Mouse (Mus musculus) activated CD4-positive, CD25-positive, alpha-beta regulatory T cell, adult 4 months (primary cell): ENCODE results near the gene Ptch2. TPM values are rescaled to one million over a fixed set of nuclear protein-coding genes. Genes with fewer than 3 reads are reported as not detected.

Experiments used
- ATAC-seq: one replicate; pipeline ENCODE4 v1.8.0; 2017
- polyA plus RNA-seq, 2 experiments: library from polyadenylated mRNA; unstranded; fragments of 100-300 nt; shearing (Covaris generic); gene quantifications; one replicate each; pipeline ENCODE4 v1.2.1; 2017

Ptch2 gene
- not detected for polyA plus RNA-seq

- ATAC-seq: no peak
These were observed at the start of gene Ptch2 for GRCm38 (mm10) chr4:117095551-117096452. Gene Ptch2, plus strand, starts transcription at chr4:117096075.

- no peak for ATAC-seq
These were observed 47.0 kb upstream of the Ptch2 start for GRCm38 (mm10) chr4:117048836-117049235.

- no peak for ATAC-seq
These were observed 46.4 kb upstream of the Ptch2 start for GRCm38 (mm10) chr4:117049485-117049884.

- ATAC-seq: no peak
These were observed 43.2 kb upstream of the Ptch2 start for GRCm38 (mm10) chr4:117052626-117053025.

GRCm38 (mm10) chr4:117053956-117054355 lies 41.9 kb upstream of the Ptch2 start:
- ATAC-seq: no peak

- no peak for ATAC-seq
These were observed 39.8 kb upstream of the Ptch2 start for GRCm38 (mm10) chr4:117056102-117056501.

GRCm38 (mm10) chr4:117056514-117056913 lies 39.4 kb upstream of the Ptch2 start:
- ATAC-seq: no peak

- no peak for ATAC-seq
These were observed 37.4 kb upstream of the Ptch2 start for GRCm38 (mm10) chr4:117058512-117058911.

GRCm38 (mm10) chr4:117062700-117063390 lies 33.0 kb upstream of the Ptch2 start:
- no peak for ATAC-seq

GRCm38 (mm10) chr4:117068035-117068434 lies 27.8 kb upstream of the Ptch2 start:
- ATAC-seq: no peak

- no peak for ATAC-seq
These were observed 26.2 kb upstream of the Ptch2 start for GRCm38 (mm10) chr4:117069647-117070046.

GRCm38 (mm10) chr4:117070624-117071023 lies 25.3 kb upstream of the Ptch2 start:
- ATAC-seq: no peak

GRCm38 (mm10) chr4:117071183-117071582 lies 24.7 kb upstream of the Ptch2 start:
- no peak for ATAC-seq

GRCm38 (mm10) chr4:117087948-117088640 lies 7.8 kb upstream of the Ptch2 start:
- ATAC-seq: no peak

GRCm38 (mm10) chr4:117090586-117090985 lies 5.3 kb upstream of the Ptch2 start:
- no peak for ATAC-seq

- ATAC-seq: no peak
These were observed 1.1 kb upstream of the Ptch2 start for GRCm38 (mm10) chr4:117094626-117095361.

GRCm38 (mm10) chr4:117096666-117097065 lies 791 bp downstream of the Ptch2 start:
- ATAC-seq: no peak

GRCm38 (mm10) chr4:117097969-117098763 lies 2.3 kb downstream of the Ptch2 start:
- no peak for ATAC-seq

- no peak for ATAC-seq
These were observed 2.8 kb downstream of the Ptch2 start for GRCm38 (mm10) chr4:117098764-117099036.

- ATAC-seq: no peak
These were observed 4.2 kb downstream of the Ptch2 start for GRCm38 (mm10) chr4:117100036-117100435.

GRCm38 (mm10) chr4:117101218-117101617 lies 5.3 kb downstream of the Ptch2 start:
- no peak for ATAC-seq

GRCm38 (mm10) chr4:117104672-117105071 lies 8.8 kb downstream of the Ptch2 start:
- no peak for ATAC-seq
